Mouse (Mus musculus) hindbrain, embryonic 14.5 days (tissue): ENCODE measurements at regions not wholly inside any gene's neighbourhood (a gene's known extent, or its start where the extent isn't known, plus 50 kb on each side); places are given as distances from the start of the nearest gene placed in this dataset.
"Not testable (repeated sequence)": the region's sequence is repeated elsewhere in the genome, so short reads cannot be mapped to it uniquely, and the experiment has no call there.

Experiments used
- ATAC-seq: fragments of 200-750 bp; cut with Nextera tagmentation; 2 replicates; pipeline ENCODE4 v1.8.0; 2017; ENCODE audit warnings: moderate number of reproducible peaks, mild to moderate bottlenecking, moderate TSS enrichment, moderate library complexity; ENCODE audit not compliant: low FRiP score
- DNase-seq: peaks from one replicate; pipeline ENCODE4 v3.0.0-alpha.2; 2015; ENCODE audit warnings: low spot score
- H3K27ac ChIP-seq: fragments of 300-500 bp; sonication (generic); 2 replicates; pipeline ENCODE4 v1.5.1; 2014; ENCODE audit warnings: mild to moderate bottlenecking, moderate library complexity
- H3K27me3 ChIP-seq: fragments of 300-500 bp; sonication (generic); 2 replicates; pipeline ENCODE4 v1.6.1; 2014; ENCODE audit warnings: mild to moderate bottlenecking, low read length, mixed read lengths; ENCODE audit not compliant: control insufficient read depth, insufficient read depth
- H3K36me3 ChIP-seq: fragments of 300-500 bp; sonication (generic); replicated peaks from 2 replicates; pipeline ENCODE4 v1.6.1; 2014; ENCODE audit not compliant: control insufficient read depth, insufficient read depth
- H3K4me1 ChIP-seq: fragments of 300-500 bp; sonication (generic); replicated peaks from 2 replicates; pipeline ENCODE4 v1.6.1; 2014; ENCODE audit warnings: antibody characterized with exemption, low read length, mixed read lengths; ENCODE audit not compliant: control insufficient read depth, insufficient read depth
- H3K4me2 ChIP-seq: fragments of 300-500 bp; sonication (generic); replicated peaks from 2 replicates; pipeline ENCODE4 v1.6.1; 2014; ENCODE audit warnings: mild to moderate bottlenecking, moderate library complexity
- H3K4me3 ChIP-seq: fragments of 300-500 bp; sonication (generic); replicated peaks from 2 replicates; pipeline ENCODE4 v1.5.1; 2014; ENCODE audit warnings: mild to moderate bottlenecking, low read length
- H3K9ac ChIP-seq: fragments of 300-500 bp; sonication (generic); 2 replicates; pipeline ENCODE4 v1.6.1; 2014
- H3K9me3 ChIP-seq: fragments of 300-500 bp; sonication (generic); 2 replicates; pipeline ENCODE4 v1.6.1; 2016; ENCODE audit warnings: low read length; ENCODE audit not compliant: control insufficient read depth
- WGBS: fragments of 180-500 bp; shearing (Covaris S2); extraction: QIAGEN DNeasy Blood & Tissue Kit; methylation state at CpG from one replicate; pipeline ENCODE4 v1.1.7; 2014; 5-methylcytosine and 5-hydroxymethylcytosine counted together

DNA sequence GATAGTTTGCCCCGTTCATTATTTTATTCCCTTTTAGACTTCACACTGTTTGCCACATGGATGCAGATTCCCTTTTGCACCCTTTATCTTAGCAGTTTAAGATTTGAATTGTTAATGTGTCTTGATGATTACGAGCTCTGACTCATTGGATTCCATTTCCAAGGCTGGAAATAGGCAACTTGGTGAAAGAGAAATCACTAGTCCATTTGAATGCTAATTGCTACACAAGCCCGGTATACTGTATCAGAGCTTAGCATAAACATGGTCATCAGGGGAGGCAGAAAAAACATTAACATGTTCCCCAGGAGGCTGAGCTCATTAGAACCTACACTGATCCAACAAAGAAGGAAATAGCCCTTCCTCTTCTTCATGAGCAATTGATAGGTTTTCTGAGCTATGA, 892.9 kb downstream of the Robo1 start:
- Histone ChIP-seq H3K27ac (no peak overlapping the region), H3K27me3 (no peaks in the 10 kb centered on the region), H3K4me1 (no peaks in the 10 kb centered on the region; the same call in 1 of the 2 replicates), H3K36me3 (no peaks in the 10 kb centered on the region), H3K9ac (no peak overlapping the region), H3K4me2 (no peak overlapping the region), H3K9me3 (no peaks in the 10 kb centered on the region), H3K4me3 (no peak overlapping the region)
- WGBS = 47% methylated on average over 3 of the region's 3 CpGs
- DNase-seq = no peak
- no peak for ATAC-seq

DNA sequence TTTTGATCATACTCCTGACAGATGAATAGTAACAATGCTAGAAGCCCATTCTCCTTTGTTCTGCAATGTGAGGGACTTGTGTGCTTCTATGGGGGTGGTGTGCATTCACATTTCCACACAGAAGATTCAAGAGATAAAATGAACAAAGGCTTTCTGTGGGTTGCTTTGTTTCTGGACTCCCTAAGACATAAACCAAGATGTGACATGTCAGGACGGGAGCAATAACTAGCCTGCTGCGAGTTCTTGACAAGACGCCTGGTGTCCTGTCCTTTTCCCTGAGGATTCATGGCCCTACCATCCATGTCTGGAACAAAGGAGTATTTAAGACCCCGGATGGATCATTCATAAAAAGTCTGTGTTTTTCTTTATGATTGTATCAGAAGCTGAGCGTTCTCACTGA, 874.7 kb downstream of the Robo1 start:
- WGBS = 69% methylated on average over 5 of the region's 5 CpGs
- no peaks in the 10 kb centered on the region for H3K27me3 ChIP-seq
- no peaks in the 10 kb centered on the region for H3K36me3 ChIP-seq
- no peak overlapping the region for H3K4me3 ChIP-seq
- 0 out of 2 replicates have a peak overlapping the region, but pooled peaks have one; percentile 14 for H3K27ac ChIP-seq
- H3K9ac ChIP-seq = no peak overlapping the region
- no peak overlapping the region for H3K4me2 ChIP-seq
- DNase-seq (no peak), ATAC-seq (no peak)
- no peaks in the 10 kb centered on the region for H3K9me3 ChIP-seq
- 0 out of 2 replicates have a peak, but pooled peaks cover 4% of the 10 kb centered on the region for H3K4me1 ChIP-seq

GRCm38 (mm10) chr16:73182258-73182657, 874.2 kb downstream of the Robo1 start:
- ATAC-seq (no peak), DNase-seq (no peak)
- H3K4me2 ChIP-seq = no peak overlapping the region

GRCm38 (mm10) chr16:73155447-73155846, 847.3 kb downstream of the Robo1 start:
- H3K4me2 ChIP-seq = no peak overlapping the region
- DNase-seq (no peak), ATAC-seq (no peak)
- H3K4me1 ChIP-seq = no peaks in the 10 kb centered on the region
- no peaks in the 10 kb centered on the region for H3K36me3 ChIP-seq
- no peak overlapping the region for H3K9ac ChIP-seq
- no peaks in the 10 kb centered on the region for H3K27me3 ChIP-seq
- no peak overlapping the region for H3K27ac ChIP-seq
- H3K9me3 ChIP-seq = no peaks in the 10 kb centered on the region
- WGBS = 55% methylated on average over 2 of the region's 2 CpGs
- H3K4me3 ChIP-seq = no peak overlapping the region

More at GRCm38 (mm10) chr16:73182258-73182657, 874.2 kb downstream of the Robo1 start:
- 0 out of 2 replicates have a peak, but pooled peaks cover 4% of the 10 kb centered on the region for H3K4me1 ChIP-seq
- H3K36me3 ChIP-seq = no peaks in the 10 kb centered on the region
- H3K4me3 ChIP-seq = no peak overlapping the region
- H3K27ac ChIP-seq = no peak overlapping the region
- no peaks in the 10 kb centered on the region for H3K27me3 ChIP-seq
- WGBS = 65% methylated on average over 7 of the region's 7 CpGs
- H3K9ac ChIP-seq = no peak overlapping the region
- no peaks in the 10 kb centered on the region for H3K9me3 ChIP-seq

DNA sequence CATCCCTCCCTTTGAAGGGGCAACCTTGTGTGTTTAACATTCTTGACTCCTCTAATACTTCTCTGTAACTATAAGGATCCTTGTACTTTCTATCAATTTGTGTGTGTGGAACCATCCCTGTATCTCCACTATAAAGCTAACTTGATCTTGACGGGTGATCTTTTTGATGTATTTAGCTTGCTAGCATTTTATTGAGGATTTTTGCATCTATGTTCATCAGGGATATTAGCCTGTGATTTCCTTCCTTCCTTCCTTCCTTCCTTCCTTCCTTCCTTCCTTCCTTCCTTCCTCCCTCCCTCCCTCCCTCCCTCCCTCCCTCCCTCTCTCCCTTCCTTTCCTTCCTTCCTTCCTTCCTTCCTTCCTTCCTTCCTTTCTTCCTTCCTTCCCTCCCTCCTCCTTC, 819.8 kb downstream of the Robo1 start:
- not testable (repeated sequence) for H3K27ac ChIP-seq, H3K36me3 ChIP-seq, H3K9ac ChIP-seq, H3K4me2 ChIP-seq, H3K4me3 ChIP-seq, H3K27me3 ChIP-seq, H3K9me3 ChIP-seq, H3K4me1 ChIP-seq, ATAC-seq, DNase-seq
- 95% methylated on average over 1 of the region's 1 CpGs for WGBS

DNA sequence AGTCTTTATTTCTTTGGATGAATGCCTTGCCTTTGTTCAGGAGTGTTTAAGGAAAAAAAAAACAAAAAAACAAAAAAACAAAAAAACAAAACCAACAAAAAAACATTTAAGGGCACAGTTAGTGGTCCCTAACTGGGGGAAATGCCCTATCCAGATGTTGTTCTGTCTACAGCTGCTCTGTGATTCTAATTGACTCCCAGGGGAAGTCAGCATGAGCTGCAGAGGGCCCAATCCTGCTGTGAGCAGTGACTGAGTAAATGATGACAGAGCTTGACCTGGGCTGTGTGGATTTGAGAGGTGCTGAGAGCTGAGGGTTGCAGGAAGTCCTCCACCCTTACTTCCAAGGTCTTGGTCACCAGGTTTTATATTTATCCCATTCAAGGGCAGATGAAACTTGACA, 812.5 kb downstream of the Robo1 start:
- Histone ChIP-seq H3K4me1 (no peaks in the 10 kb centered on the region), H3K4me3 (no peak overlapping the region), H3K9ac (no peak overlapping the region), H3K36me3 (no peaks in the 10 kb centered on the region), H3K27ac (no peak overlapping the region), H3K27me3 (no peaks in the 10 kb centered on the region), H3K4me2 (no peak overlapping the region), H3K9me3 (no peaks in the 10 kb centered on the region)
- ATAC-seq = no peak
- no peak for DNase-seq

DNA sequence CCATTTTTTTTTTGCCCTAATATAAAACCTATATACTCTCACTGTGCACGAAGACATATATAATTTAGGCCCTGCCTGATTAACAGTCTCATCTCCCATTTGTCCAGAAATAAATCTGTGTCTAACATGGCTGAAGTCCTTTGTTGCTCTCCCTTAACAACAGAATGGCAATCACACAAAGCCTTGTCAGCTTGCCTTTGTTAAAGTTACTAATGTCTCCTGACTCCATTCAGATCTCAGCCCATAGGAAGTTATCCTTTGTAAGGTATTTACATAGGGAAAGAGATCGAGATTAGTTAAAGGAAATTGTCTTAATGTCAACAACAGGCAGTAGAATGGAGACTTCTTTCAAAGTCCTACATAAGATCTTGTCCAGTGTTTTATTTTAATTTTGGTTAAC, 809.2 kb downstream of the Robo1 start:
- 14% methylated on average over 2 of the region's 2 CpGs for WGBS
- ATAC-seq (no peak), DNase-seq (no peak)
- Histone ChIP-seq H3K36me3 (no peaks in the 10 kb centered on the region), H3K9ac (no peak overlapping the region), H3K27me3 (no peaks in the 10 kb centered on the region), H3K4me1 (no peaks in the 10 kb centered on the region), H3K4me2 (no peak overlapping the region), H3K9me3 (no peaks in the 10 kb centered on the region), H3K4me3 (no peak overlapping the region), H3K27ac (no peak overlapping the region)

GRCm38 (mm10) chr16:73108021-73108452, 799.9 kb downstream of the Robo1 start:
- 26% methylated on average over 7 of the region's 7 CpGs for WGBS
- Histone ChIP-seq H3K4me3 (no peak overlapping the region), H3K4me2 (peak overlapping the region; percentile 6; the same call in 1 of the 2 replicates), H3K27ac (no peak overlapping the region), H3K4me1 (0 out of 2 replicates have a peak, but pooled peaks cover 11% of the 10 kb centered on the region), H3K9me3 (no peaks in the 10 kb centered on the region), H3K27me3 (no peaks in the 10 kb centered on the region), H3K36me3 (no peaks in the 10 kb centered on the region), H3K9ac (no peak overlapping the region)
- ATAC-seq (peak; percentile 85), DNase-seq (peak; percentile 54)

- Histone ChIP-seq H3K27me3 (no peaks in the 10 kb centered on the region), H3K27ac (no peak overlapping the region), H3K9ac (no peak overlapping the region), H3K4me2 (no peak overlapping the region), H3K4me3 (no peak overlapping the region), H3K4me1 (0 out of 2 replicates have a peak, but pooled peaks cover 11% of the 10 kb centered on the region), H3K36me3 (no peaks in the 10 kb centered on the region), H3K9me3 (no peaks in the 10 kb centered on the region)
- WGBS = 57% methylated on average over 9 of the region's 9 CpGs
- ATAC-seq (peak; percentile 33; the same call in 1 of the 2 replicates), DNase-seq (no peak)
Observed at GRCm38 (mm10) chr16:73107608-73108007, 799.5 kb downstream of the Robo1 start.

GRCm38 (mm10) chr16:73105496-73105895, 797.4 kb downstream of the Robo1 start:
- ATAC-seq (peak; percentile 84; the same call in 1 of the 2 replicates), DNase-seq (peak; percentile 76)
- WGBS = 27% methylated on average over 10 of the region's 10 CpGs
- no peaks in the 10 kb centered on the region for H3K36me3 ChIP-seq
- no peaks in the 10 kb centered on the region for H3K27me3 ChIP-seq
- no peaks in the 10 kb centered on the region for H3K9me3 ChIP-seq
- H3K4me1 ChIP-seq = 0 out of 2 replicates have a peak, but pooled peaks cover 11% of the 10 kb centered on the region
- peak overlapping the region; percentile 43 for H3K27ac ChIP-seq
- H3K4me2 ChIP-seq = 0 out of 2 replicates have a peak overlapping the region, but pooled peaks have one; percentile 8
- H3K4me3 ChIP-seq = no peak overlapping the region
- peak overlapping the region; percentile 2; the same call in 1 of the 2 replicates for H3K9ac ChIP-seq
